Mouse (Mus musculus) neutrophil, adult 83 days (primary cell): Measurements from ENCODE around the gene Colec11. TPM values are rescaled to one million over a fixed set of nuclear protein-coding genes. Genes with fewer than 3 reads are reported as not detected.

Source experiments
- total RNA-seq, 2 experiments: library from RNA; stranded (reverse); gene quantifications; one replicate each; pipeline ENCODE4 v1.2.4; 2023

Colec11 gene
- total RNA-seq = not detected

GRCm38 (mm10) chr12:28623195-28623594 lies at the start of gene Colec11:
Gene Colec11, minus strand, starts transcription at chr12:28623377.

DNA sequence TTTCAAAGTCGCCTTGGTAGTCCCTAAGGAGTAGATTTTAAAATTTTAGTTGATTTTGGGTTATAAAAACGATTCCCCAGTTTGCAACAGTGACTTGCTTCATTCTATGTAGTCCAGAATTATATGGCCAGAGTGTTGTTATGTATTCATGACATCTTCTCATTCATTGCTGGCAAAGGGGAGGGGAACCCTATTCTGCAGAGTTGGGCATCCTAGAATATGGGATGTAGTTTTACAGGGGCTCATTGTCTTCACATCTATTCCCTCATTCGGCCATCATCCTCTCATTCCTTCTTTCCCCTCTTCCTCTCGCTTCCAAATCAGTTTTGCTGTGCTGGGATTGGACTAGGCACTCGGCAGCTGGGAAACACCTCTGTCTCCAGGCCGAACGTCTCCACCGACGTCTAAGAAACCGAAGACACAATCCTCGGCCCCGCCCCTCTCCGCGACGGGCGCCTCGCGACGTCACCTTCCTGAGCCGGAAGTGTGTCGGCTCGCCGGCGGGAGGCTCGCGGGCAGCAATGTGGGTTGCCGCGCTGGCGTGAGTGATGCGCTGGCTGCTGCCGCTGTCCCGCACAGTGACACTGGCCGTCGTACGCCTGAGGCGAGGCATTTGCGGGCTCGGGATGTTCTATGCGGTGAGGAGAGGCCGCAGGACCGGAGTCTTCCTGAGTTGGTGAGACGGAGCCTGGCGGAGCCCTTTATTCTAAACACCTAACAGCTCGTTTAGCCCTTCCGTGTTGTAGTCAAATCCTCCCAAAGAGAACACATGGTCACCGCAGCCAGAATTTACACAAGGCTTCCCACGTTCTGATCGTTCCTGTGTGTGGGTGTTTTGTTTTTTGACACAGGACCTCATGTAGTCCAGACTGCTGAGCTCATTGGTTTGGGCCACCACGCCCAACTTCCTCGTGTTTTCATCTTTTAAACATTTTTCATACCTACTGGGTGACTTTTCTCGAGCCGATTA lies 26.2 kb upstream of the Colec11 start, which contains the start of gene Rnaseh1:
Gene Rnaseh1 (plus strand): TSS at position 462 of the 970 bp plus-strand sequence.

DNA sequence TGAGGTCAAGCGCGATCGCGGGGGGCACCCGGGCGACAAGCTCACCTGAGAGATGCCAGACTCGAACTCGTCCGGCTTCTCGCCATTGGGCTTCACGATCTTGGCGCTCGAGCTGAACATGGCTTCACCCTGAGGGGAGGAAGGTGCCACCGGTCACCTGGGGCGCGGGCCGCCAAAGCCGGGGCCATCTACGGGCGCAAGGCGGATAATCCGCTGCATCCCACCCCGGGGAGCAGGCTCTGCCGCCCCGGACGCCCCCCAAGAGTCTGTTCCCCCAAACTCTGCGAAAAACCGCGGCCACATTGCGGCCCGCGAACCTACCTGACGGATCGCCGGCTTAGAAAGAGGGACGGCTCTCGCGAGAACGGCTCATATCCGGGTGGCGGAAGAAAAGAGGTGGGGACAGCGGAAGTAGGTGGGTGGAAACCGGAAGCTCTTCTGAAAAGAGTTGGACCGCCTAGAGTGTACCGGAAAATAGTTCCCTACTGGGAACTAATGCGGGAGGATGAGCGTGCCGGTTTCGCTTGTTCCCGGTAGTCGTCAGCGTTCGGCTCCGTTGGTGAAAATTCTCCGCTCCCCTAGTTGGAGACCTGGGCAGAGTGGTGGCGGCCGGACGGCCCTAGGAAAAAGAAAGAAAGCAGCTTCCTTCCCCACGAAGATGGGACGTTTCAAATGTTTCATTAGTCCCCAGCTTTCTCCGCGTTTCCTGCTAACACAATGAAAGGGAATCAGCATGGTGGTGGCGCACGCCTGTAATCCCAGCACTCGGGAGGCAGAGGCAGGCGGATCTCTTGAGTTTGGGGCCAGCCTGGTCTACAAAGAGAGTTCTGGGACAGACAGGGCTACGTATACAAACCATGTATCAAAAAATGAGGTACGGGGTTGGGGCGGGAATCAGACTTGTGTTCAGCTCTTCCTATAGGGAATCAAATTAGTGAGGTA lies 12.6 kb upstream of the Colec11 start, which contains the start of gene Rps7:
Gene Rps7 (minus strand): TSS at position 419 of the 942 bp plus-strand sequence.

DNA sequence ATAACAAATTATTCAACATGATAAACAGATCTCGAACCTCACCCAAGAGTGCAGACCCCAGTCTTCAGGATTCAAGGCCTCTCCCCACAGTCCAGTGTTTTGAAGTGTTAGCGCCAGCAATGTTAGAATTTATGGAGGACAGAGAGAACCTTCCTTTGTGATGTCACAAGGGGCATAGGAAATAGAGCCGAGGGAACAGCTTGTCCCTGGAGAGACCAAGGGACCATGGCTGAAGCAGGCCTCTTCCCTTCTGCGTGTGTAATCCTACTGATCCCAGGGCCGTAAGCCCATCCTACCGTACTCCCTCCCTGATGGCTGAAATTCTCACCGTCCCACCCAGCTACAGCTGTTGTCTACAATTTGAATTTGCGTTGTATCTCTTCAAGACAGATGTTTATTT lies 40.8 kb downstream of the Colec11 start, which contains the start of gene Allc:
Gene Allc (minus strand): TSS at position 101 of the 400 bp plus-strand sequence.

DNA sequence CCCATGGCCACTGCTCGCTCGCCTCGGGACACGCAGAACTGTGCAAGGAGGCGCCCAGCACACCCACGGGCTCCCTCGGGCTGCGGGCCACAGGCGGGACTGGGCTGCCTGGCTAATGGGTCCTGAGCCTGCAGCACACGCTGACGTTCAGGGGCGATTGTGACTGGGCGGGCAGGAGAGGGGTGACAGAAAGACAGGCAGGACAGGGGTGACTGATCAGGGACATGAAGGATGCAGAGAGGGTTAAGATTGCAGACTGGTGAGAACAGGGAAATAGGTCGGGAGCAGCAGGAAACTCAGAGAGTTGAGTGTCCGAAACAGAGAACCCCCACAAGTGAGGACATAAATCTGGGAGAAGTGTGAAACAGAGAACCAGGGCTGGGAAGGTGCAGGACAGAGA lies 70.9 kb downstream of the Colec11 start, which contains the start of gene Dcdc2c:
Gene Dcdc2c (minus strand): TSS at position 101 of the 400 bp plus-strand sequence.

Other genes with a start within 250 kb of the Colec11 start
- gene Dcdc2c, start 71.0 kb downstream of the Colec11 start, total RNA-seq = under 1 TPM; 0.24 to 0.46 TPM
- not detected for gene Allc, start 40.9 kb downstream of the Colec11 start, total RNA-seq
- gene Rps7, start 12.6 kb upstream of the Colec11 start, total RNA-seq = 100 to 1,000 TPM; 298 to 346 TPM
- gene Rnaseh1, start 26.2 kb upstream of the Colec11 start, total RNA-seq = 10 to 100 TPM; 11.2 to 13.1 TPM
- 10 to 100 TPM in 1 of 2 experiments, 1 to 10 TPM in 1; 9.0 to 10.8 TPM for gene Adi1, start 51.9 kb upstream of the Colec11 start, total RNA-seq
- 10 to 100 TPM; 22.1 to 23.6 TPM for gene Trappc12, start 127.1 kb upstream of the Colec11 start, total RNA-seq
- 10 to 100 TPM; 19.6 to 24.4 TPM for gene Eipr1, start 128.4 kb upstream of the Colec11 start, total RNA-seq